In the genomic region with DNA sequence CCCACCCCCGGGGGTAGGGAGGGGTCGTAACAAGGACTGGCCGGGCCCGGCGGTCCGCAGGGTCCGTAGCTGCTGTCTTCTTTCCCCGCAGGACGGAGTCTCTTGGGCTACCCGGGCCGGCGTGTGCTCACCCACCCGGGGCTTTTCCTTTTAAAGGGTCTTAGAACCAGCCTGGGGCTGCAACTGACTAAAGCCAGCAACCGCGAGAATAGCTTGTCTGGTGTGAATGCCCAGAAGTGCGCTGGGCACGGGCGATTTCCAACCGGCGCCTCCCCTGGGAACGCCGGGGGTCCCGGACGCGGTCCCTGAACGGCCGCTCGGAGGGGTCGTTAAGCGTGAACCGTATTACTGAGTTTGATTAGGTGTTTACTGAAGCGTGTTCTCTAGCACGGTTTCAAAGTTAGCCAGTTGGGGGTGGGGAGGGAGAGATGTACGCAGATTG, we compare ENCODE assay signal across 8 mouse cellular contexts. TPM values are rescaled to one million over a fixed set of nuclear protein-coding genes. Genes with fewer than 3 reads are reported as not detected.
DNase-seq lines count a peak whose midpoint lies in the region; ATAC-seq and TF ChIP-seq lines count a peak whose summit lies in the region.

No protein-coding gene starts in this region.

- peak overlapping the region; percentile 95 for H3K4me3 ChIP-seq in megakaryocyte, embryonic 14.5 days (replicated peaks)
- peak overlapping the region; percentile 63 for H3K4me3 ChIP-seq in brown adipose tissue, adult 24 weeks (ENCODE audit: insufficient read depth, low read depth, low read length)
- H3K4me3 ChIP-seq in hindbrain, embryonic 10.5 days, result peak overlapping the region; percentile 87
- H3K4me3 ChIP-seq in liver, embryonic 14.5 days (ENCODE audit: insufficient read depth in 1 of 2, low read depth in 2 of 2, low read length in 2 of 2), result peak overlapping the region; percentile 62 to 78
- peak overlapping the region; percentile 83 for H3K4me3 ChIP-seq in stomach, embryonic 15.5 days (replicated peaks)

- H3K9me3 ChIP-seq in megakaryocyte, embryonic 14.5 days, result no peaks in the 10 kb centered on the region
- no peaks in the 10 kb centered on the region for H3K9me3 ChIP-seq in hindbrain, embryonic 10.5 days
- H3K9me3 ChIP-seq in liver, embryonic 14.5 days (ENCODE audit: control insufficient read depth, low read length), result no peaks in the 10 kb centered on the region
- no peaks in the 10 kb centered on the region for H3K9me3 ChIP-seq in stomach, embryonic 15.5 days

- H3K36me3 ChIP-seq in megakaryocyte, embryonic 14.5 days (replicated peaks; ENCODE audit: low read length), result peaks cover 3% of the 10 kb centered on the region
- 0 out of 2 replicates have a peak, but pooled peaks cover 7% of the 10 kb centered on the region for H3K36me3 ChIP-seq in hindbrain, embryonic 10.5 days
- H3K36me3 ChIP-seq in liver, embryonic 14.5 days (replicated peaks; ENCODE audit: control insufficient read depth, insufficient read depth, low read depth), result no peaks in the 10 kb centered on the region
- no peaks in the 10 kb centered on the region for H3K36me3 ChIP-seq in stomach, embryonic 15.5 days

- peak overlapping the region; percentile 89 for H3K4me2 ChIP-seq in liver, embryonic 14.5 days (ENCODE audit: low read depth)
- H3K4me2 ChIP-seq in stomach, embryonic 15.5 days, result peak overlapping the region; percentile 78

- H3K27ac ChIP-seq in brown adipose tissue, adult 24 weeks (replicated peaks; ENCODE audit: low read depth, low read length), result peak overlapping the region; percentile 33; the same call in 1 of the 2 replicates
- peak overlapping the region; percentile 94 for H3K27ac ChIP-seq in hindbrain, embryonic 10.5 days
- H3K27ac ChIP-seq in liver, embryonic 14.5 days, result no peak overlapping the region
- H3K27ac ChIP-seq in stomach, embryonic 15.5 days, result peak overlapping the region; percentile 8

- H3K9ac ChIP-seq in liver, embryonic 14.5 days (replicated peaks), result peak overlapping the region; percentile 71
- peak overlapping the region; percentile 84 for H3K9ac ChIP-seq in stomach, embryonic 15.5 days

- no peaks in the 10 kb centered on the region for H3K27me3 ChIP-seq in megakaryocyte, embryonic 14.5 days (replicated peaks)
- no peaks in the 10 kb centered on the region for H3K27me3 ChIP-seq in hindbrain, embryonic 10.5 days (ENCODE audit: insufficient read depth, poor library complexity, severe bottlenecking)
- no peaks in the 10 kb centered on the region for H3K27me3 ChIP-seq in liver, embryonic 14.5 days (ENCODE audit: control insufficient read depth, insufficient read depth, low read length)
- H3K27me3 ChIP-seq in stomach, embryonic 15.5 days (replicated peaks), result no peaks in the 10 kb centered on the region

- no peak for TF ChIP-seq EP300 in liver, embryonic 14.5 days (IDR thresholded peaks at IDR 0.05; ENCODE audit: low read depth)

- ATAC-seq in megakaryocyte, adult 5-6 weeks (ENCODE audit: poor library complexity, severe bottlenecking), result no peak
- ATAC-seq in liver, embryonic 14.5 days (ENCODE audit: insufficient read depth), result peak; percentile 7; the same call in 1 of the 2 replicates
- peak; percentile 6; the same call in 1 of the 2 replicates for ATAC-seq in stomach, embryonic 15.5 days (ENCODE audit: insufficient read depth, low FRiP score, low read depth)

- no peak for DNase-seq in hindbrain, embryonic 10.5 days (ENCODE audit: low spot score)
- DNase-seq in liver, embryonic 14.5 days (ENCODE audit: low read depth in 3 of 3, low spot score in 3 of 3), result no peak
- no peak for DNase-seq in gastrocnemius, adult 8-10 months (ENCODE audit: low spot score in 2 of 2)
- DNase-seq in layer of hippocampus, adult 8-10 months (ENCODE audit: low spot score in 2 of 2), result no peak

- TF ChIP-seq CTCF in liver, embryonic 14.5 days (IDR thresholded peaks at IDR 0.05; ENCODE audit: low read depth), result no peak

- under 1% methylated on average over 34 of the region's 34 CpGs for WGBS in hindbrain, embryonic 10.5 days
- WGBS in liver, embryonic 14.5 days (ENCODE audit: insufficient replicate concordance), result under 1% methylated on average over 34 of the region's 34 CpGs
- under 1% methylated on average over 34 of the region's 34 CpGs for WGBS in stomach, embryonic 15.5 days

- peaks cover 36% of the 10 kb centered on the region for H3K4me1 ChIP-seq in megakaryocyte, embryonic 14.5 days
- peaks cover 5% of the 10 kb centered on the region; the same call in 1 of the 2 replicates for H3K4me1 ChIP-seq in brown adipose tissue, adult 24 weeks (ENCODE audit: control insufficient read depth, insufficient read depth, insufficient read length, low read length)
- H3K4me1 ChIP-seq in hindbrain, embryonic 10.5 days (replicated peaks), result peaks cover 27% of the 10 kb centered on the region
- H3K4me1 ChIP-seq in liver, embryonic 14.5 days (replicated peaks; ENCODE audit: control insufficient read depth in 2 of 2, insufficient read depth in 2 of 2, low read length in 1 of 2), result peaks cover 8 to 12% of the 10 kb centered on the region in 2 experiments
- H3K4me1 ChIP-seq in stomach, embryonic 15.5 days, result peaks cover 8% of the 10 kb centered on the region; the same call in 1 of the 2 replicates

RNA-seq across cellular contexts. Expression of a gene that starts 0.6 kb away (rescaled TPM):
- polyA plus RNA-seq in megakaryocyte, embryonic 14.5 days (2012; ENCODE audit: insufficient read depth, low replicate concordance), result 5.3 and 9.9 TPM in 2 replicates
- total RNA-seq in megakaryocyte, adult 5-6 weeks (2015), result 12.4 and 18.8 TPM in 2 replicates
- total RNA-seq in megakaryocyte, adult 5-6 weeks (2017), result 22.8 and 22.9 TPM in 2 replicates
- polyA plus RNA-seq in brown adipose tissue, adult 24 weeks (2012; ENCODE audit: insufficient read depth, insufficient read length, missing spikeins), result 9.6 and 12.6 TPM in 2 replicates
- polyA plus RNA-seq in hindbrain, embryonic 10.5 days (2016; fragmentation: Nextera tagmentation; extraction: Ambion mirVana), result 21.7 and 22.6 TPM in 2 replicates
- polyA plus RNA-seq in liver, embryonic 14.5 days (2012; rRNA removed), result 3.9 and 4.2 TPM in 2 replicates
- polyA plus RNA-seq in liver, embryonic 14.5 days (2014; fragmentation: Nextera tagmentation; extraction: Ambion mirVana), result 3.1 and 4.3 TPM in 2 replicates
- 16.5 and 17.1 TPM in 2 replicates for polyA plus RNA-seq in stomach, embryonic 15.5 days (2015; fragmentation: Nextera tagmentation; extraction: Ambion mirVana)
- 10 to 100 TPM; 22.4 to 29.0 (median 25.9) TPM for total RNA-seq in gastrocnemius, adult 8-10 months (2022)
- total RNA-seq in layer of hippocampus, adult 8-10 months (2022), result 10 to 100 TPM; 55.2 to 74.8 (median 63.8) TPM

RNA-seq across cellular contexts. Expression of a gene that starts 0.9 kb away (rescaled TPM):
- polyA plus RNA-seq in megakaryocyte, embryonic 14.5 days (2012; ENCODE audit: insufficient read depth, low replicate concordance), result 22.1 and 57.2 TPM in 2 replicates
- 23.1 and 26.1 TPM in 2 replicates for total RNA-seq in megakaryocyte, adult 5-6 weeks (2015)
- total RNA-seq in megakaryocyte, adult 5-6 weeks (2017), result 24.1 and 35.0 TPM in 2 replicates
- polyA plus RNA-seq in brown adipose tissue, adult 24 weeks (2012; ENCODE audit: insufficient read depth, insufficient read length, missing spikeins), result 24.4 and 45.4 TPM in 2 replicates
- 78.1 and 97.4 TPM in 2 replicates for polyA plus RNA-seq in hindbrain, embryonic 10.5 days (2016; fragmentation: Nextera tagmentation; extraction: Ambion mirVana)
- 5.7 and 9.8 TPM in 2 replicates for polyA plus RNA-seq in liver, embryonic 14.5 days (2012; rRNA removed)
- polyA plus RNA-seq in liver, embryonic 14.5 days (2014; fragmentation: Nextera tagmentation; extraction: Ambion mirVana), result 33.3 and 33.9 TPM in 2 replicates
- polyA plus RNA-seq in stomach, embryonic 15.5 days (2015; fragmentation: Nextera tagmentation; extraction: Ambion mirVana), result 77.5 and 85.7 TPM in 2 replicates
- total RNA-seq in gastrocnemius, adult 8-10 months (2022), result 100 to 1,000 TPM; 107 to 123 (median 116) TPM
- total RNA-seq in layer of hippocampus, adult 8-10 months (2022), result 100 to 1,000 TPM in 3 of 4 experiments, 10 to 100 TPM in 1; 98.8 to 115 (median 109) TPM

RNA-seq across cellular contexts. Expression of a gene that starts 35.7 kb away (rescaled TPM):
- polyA plus RNA-seq in megakaryocyte, embryonic 14.5 days (2012; ENCODE audit: insufficient read depth, low replicate concordance), result 2.7 TPM in 1 of 2 replicates, not detected in the other
- 24.5 and 34.7 TPM in 2 replicates for total RNA-seq in megakaryocyte, adult 5-6 weeks (2015)
- total RNA-seq in megakaryocyte, adult 5-6 weeks (2017), result 23.9 and 35.6 TPM in 2 replicates
- polyA plus RNA-seq in brown adipose tissue, adult 24 weeks (2012; ENCODE audit: insufficient read depth, insufficient read length, missing spikeins), result 10.2 and 13.6 TPM in 2 replicates
- polyA plus RNA-seq in hindbrain, embryonic 10.5 days (2016; fragmentation: Nextera tagmentation; extraction: Ambion mirVana), result 30.3 and 33.7 TPM in 2 replicates
- polyA plus RNA-seq in liver, embryonic 14.5 days (2012; rRNA removed), result 5.0 and 6.3 TPM in 2 replicates
- 3.9 and 4.9 TPM in 2 replicates for polyA plus RNA-seq in liver, embryonic 14.5 days (2014; fragmentation: Nextera tagmentation; extraction: Ambion mirVana)
- polyA plus RNA-seq in stomach, embryonic 15.5 days (2015; fragmentation: Nextera tagmentation; extraction: Ambion mirVana), result 16.9 TPM in 2 replicates
- total RNA-seq in gastrocnemius, adult 8-10 months (2022), result 10 to 100 TPM; 11.6 to 15.3 (median 13.8) TPM
- 10 to 100 TPM; 35.9 to 54.4 (median 46.4) TPM for total RNA-seq in layer of hippocampus, adult 8-10 months (2022)
